Mouse (Mus musculus) lung, postnatal 0 days (tissue): ENCODE data around the gene Sirt6.

ENCODE experiments used
- CTCF ChIP-seq: IDR thresholded peaks from 2 replicates; pipeline ENCODE4 v1.5.1; 2016; ENCODE audit warnings: antibody characterized with exemption, mild to moderate bottlenecking
- EP300 ChIP-seq: IDR thresholded peaks from 2 replicates; pipeline ENCODE4 v1.6.1; 2016; ENCODE audit warnings: antibody characterized with exemption, mild to moderate bottlenecking, control low read depth

GRCm38 (mm10) chr10:81575208-81575631 lies 52.4 kb downstream of the Sirt6 start:
- no peak for TF ChIP-seq CTCF
- TF ChIP-seq EP300, result no peak
